Mouse (Mus musculus) adipocyte (in vitro differentiated cells): ENCODE measurements around the gene Ccnd2.

Source experiments
- DNase-seq: peaks from one replicate; pipeline ENCODE4 v3.0.0-alpha.2; 2016; ENCODE audit warnings: low spot score

Gene Ccnd2

GRCm38 (mm10) chr6:127108368-127109060 is 43.5 kb downstream of the Ccnd2 start:
- DNase-seq: no peak

DNA sequence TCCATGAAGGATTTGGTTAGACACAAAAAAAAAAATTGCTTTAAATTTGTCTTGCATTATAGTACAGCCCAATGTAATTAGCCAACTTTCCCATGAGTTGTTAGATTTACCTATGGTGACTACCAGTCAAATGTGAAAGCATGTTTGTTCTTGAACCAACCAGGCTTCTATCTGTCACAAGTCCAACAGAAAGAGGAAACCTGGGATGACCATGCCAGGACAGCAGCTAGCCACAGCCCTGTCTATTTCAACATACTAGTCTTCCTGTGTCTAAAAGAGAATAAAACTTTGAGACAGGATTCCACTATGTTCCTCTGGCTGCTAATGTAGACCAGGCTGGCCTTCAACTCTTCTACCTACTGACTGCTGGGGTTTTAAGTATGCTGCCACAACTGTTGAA is 44.6 kb downstream of the Ccnd2 start:
- no peak for DNase-seq

DNA sequence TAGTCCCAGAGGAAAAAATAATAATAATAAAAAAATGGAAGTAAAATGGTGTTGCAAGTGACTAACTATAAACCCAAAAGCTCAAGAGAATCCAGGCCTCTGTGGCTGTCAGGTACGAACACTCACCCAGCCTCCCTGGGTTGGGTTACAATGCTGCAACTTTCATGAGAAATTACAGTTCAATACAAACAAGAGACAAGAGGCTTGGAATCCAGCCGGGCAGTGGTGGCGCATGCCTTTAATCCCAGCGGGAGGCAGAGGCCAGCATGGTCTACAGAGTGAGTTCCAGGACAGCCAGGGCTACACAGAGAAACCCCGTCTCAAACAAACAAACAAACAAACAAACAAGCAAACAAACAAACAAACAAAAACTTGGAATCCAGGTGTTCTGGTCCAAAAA is 45.3 kb downstream of the Ccnd2 start:
- DNase-seq: peak; percentile 37

DNA sequence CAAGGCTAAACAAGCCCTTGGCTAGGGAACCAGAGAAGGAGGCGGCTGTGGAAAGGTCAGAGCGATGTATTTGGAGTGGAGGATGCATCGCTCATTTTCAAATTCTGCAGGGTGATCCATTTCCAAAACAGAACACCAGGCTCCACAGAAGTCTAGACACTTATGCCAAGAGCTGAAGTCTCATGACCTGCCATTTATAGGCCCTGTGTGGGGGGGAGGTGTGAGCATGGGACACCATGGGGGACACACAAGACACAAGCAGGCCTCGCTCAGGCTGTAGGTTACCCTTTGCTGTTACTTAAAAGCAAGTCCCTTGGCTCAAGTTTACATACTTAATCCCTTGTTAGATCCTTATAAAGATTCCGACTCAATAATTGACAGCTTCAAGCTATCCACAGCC is 45.8 kb downstream of the Ccnd2 start:
- DNase-seq: no peak

GRCm38 (mm10) chr6:127105107-127105506 is 46.9 kb downstream of the Ccnd2 start:
- DNase-seq: no peak

DNA sequence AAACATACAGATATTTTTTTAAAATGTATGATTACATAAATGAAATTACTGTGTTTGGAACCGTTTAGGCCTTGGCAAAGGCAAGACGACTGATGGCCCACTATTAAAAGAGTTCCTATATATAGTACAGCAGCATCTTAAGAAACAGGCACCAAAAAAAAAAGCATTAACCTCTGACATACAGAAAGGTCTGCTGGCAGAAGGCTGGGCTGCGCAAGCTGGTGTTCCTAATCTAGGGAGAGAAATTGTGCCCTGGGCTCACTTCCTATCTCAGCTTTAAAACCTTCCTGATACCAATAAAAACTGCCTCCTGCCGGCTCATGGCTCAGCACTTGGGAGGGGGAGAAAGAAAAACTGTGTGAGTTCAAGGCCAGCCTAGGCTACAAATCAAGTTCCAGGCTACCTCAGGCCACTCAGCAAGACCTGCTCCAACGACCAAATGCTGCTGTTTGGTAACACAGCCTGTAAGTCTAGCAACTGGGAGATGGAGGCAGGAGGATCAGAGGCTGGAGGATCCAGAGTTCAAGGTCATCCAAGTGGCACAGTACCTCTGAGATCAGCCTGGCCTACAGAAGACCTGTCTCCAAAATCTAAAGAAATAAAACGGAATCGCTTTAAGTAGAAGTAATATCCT is 47.5 kb downstream of the Ccnd2 start:
- no peak for DNase-seq

GRCm38 (mm10) chr6:127103506-127104275 is 48.3 kb downstream of the Ccnd2 start:
- DNase-seq: no peak

- no peak for DNase-seq
These were observed 57.4 kb downstream of the Ccnd2 start for GRCm38 (mm10) chr6:127094565-127094964.

DNA sequence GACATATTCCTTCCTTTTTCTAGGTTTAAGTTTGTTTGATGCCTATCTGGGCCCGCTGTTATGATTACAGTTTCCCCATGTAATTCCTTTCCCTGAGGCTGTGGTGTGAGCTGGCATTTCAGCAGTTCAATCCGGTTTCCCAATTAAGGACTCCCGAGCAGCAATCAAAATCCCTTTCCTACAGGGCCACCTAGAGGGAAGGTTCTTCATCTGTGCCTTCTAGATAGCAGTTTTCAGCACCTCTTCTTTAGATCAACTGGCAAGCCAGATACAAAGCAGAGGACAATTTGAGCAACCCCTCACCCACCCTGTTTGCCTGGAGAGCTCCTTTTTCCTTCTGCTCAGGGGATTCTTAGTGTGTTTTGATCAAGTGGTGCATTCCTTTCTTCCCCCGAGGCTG is 65.3 kb downstream of the Ccnd2 start:
- peak; percentile 89 for DNase-seq

GRCm38 (mm10) chr6:127081820-127082219 is 70.2 kb downstream of the Ccnd2 start:
- DNase-seq: no peak

DNA sequence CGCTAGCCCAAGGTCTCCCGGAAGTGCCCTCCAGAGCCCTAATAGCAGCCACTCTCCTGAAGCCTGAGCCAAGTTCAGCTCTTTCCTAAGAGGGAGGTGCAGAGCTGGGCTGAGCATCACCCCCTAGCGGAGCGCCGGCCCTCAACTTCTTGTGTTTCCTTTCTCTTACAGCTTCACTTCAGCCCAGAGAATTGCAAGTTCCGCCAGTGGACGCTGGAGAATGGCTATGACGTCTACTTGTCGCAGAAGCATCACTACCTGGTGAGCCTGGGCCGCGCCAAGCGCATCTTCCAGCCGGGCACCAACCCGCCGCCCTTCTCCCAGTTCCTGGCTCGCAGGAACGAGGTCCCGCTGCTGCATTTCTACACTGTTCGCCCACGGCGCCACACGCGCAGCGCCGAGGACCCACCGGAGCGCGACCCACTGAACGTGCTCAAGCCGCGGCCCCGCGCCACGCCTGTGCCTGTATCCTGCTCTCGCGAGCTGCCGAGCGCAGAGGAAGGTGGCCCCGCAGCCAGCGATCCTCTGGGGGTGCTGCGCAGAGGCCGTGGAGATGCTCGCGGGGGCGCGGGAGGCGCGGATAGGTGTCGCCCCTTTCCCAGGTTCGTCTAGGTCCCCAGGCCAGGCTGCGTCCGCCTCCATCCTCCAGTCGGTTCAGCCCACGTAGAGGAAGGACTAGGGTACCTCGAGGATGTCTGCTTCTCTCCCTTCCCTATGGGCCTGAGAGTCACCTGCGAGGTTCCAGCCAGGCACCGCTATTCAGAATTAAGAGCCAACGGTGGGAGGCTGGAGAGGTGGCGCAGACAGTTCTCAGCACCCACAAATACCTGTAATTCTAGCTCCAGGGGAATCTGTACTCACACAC is 71.9 kb downstream of the Ccnd2 start:
- DNase-seq: peak; percentile 18
